ENCODE assay signal across 1 mouse cellular context in genomic region chr2:121512991-121513765, GRCm38 (mm10). TPM values are rescaled to one million over a fixed set of nuclear protein-coding genes. Genes with fewer than 3 reads are reported as not detected.
"Had no signal": no experiment of that assay in that cellular context is flagged by ENCODE, and none has a peak within 500 bp of the region (broad histone marks: within the 10 kb centered on the region; RNA-seq: fewer than 3 reads in every experiment).

No protein-coding gene starts in this region.

RNA-seq across cellular contexts. Expression of gene Serinc4, which starts 56.6 kb away (rescaled TPM):
- polyA plus RNA-seq: liver, postnatal 0 days had no signal
